Mouse (Mus musculus) lung, postnatal 0 days (tissue): ENCODE measurements around the gene Crim1.

ENCODE experiments used
- CTCF ChIP-seq: IDR thresholded peaks from 2 replicates; pipeline ENCODE4 v1.5.1; 2016; ENCODE audit warnings: antibody characterized with exemption, mild to moderate bottlenecking
- EP300 ChIP-seq: IDR thresholded peaks from 2 replicates; pipeline ENCODE4 v1.6.1; 2016; ENCODE audit warnings: antibody characterized with exemption, mild to moderate bottlenecking, control low read depth

GRCm38 (mm10) chr17:78268591-78268990, 68.5 kb downstream of the Crim1 start:
- no peak for TF ChIP-seq CTCF
- TF ChIP-seq EP300: no peak
